ENCODE assay signal across 8 mouse cellular contexts in genomic region chr9:31131205-31131968, GRCm38 (mm10). TPM values are rescaled to one million over a fixed set of nuclear protein-coding genes. Genes with fewer than 3 reads are reported as not detected.
DNase-seq lines count a peak whose midpoint lies in the region; ATAC-seq and TF ChIP-seq lines count a peak whose summit lies in the region.

St14 (minus strand) TSS chr9:31131853.

- WGBS in bone marrow, adult 2 months: under 1% methylated on average over 74 of the region's 74 CpGs
- under 1% methylated on average over 74 of the region's 74 CpGs for WGBS in hindbrain, embryonic 12.5 days
- WGBS in limb, embryonic 14.5 days: under 1% methylated on average over 47 of the region's 74 CpGs
- 1% methylated on average over 74 of the region's 74 CpGs for WGBS in midbrain, embryonic 14.5 days
- 1% methylated on average over 74 of the region's 74 CpGs for WGBS in thymus, adult 2 months

- peak within 1 kb of the TSS; percentile 24; the same call in 1 of the 2 replicates for H3K27ac ChIP-seq in bone marrow, adult 2 months (ENCODE audit: control insufficient read depth, insufficient read depth, low read depth, low read length, poor library complexity)
- no peak within 1 kb of the TSS for H3K27ac ChIP-seq in hindbrain, embryonic 12.5 days
- no peak within 1 kb of the TSS for H3K27ac ChIP-seq in limb, embryonic 14.5 days (replicated peaks; ENCODE audit: low read depth, low read length)
- H3K27ac ChIP-seq in midbrain, embryonic 14.5 days (replicated peaks; ENCODE audit: low read depth, low read length): no peak within 1 kb of the TSS
- no peak within 1 kb of the TSS for H3K27ac ChIP-seq in thymus, adult 2 months (ENCODE audit: control insufficient read depth, insufficient read depth, low read length)

- H3K4me1 ChIP-seq in bone marrow, adult 2 months (ENCODE audit: control insufficient read depth, insufficient read depth, low read length): peaks cover 2% of the 10 kb centered on the region; the same call in 1 of the 2 replicates
- peaks cover 20% of the 10 kb centered on the region for H3K4me1 ChIP-seq in hindbrain, embryonic 12.5 days
- H3K4me1 ChIP-seq in limb, embryonic 14.5 days (ENCODE audit: control insufficient read depth, insufficient read depth, low read length): peaks cover 13% of the 10 kb centered on the region
- peaks cover 13% of the 10 kb centered on the region for H3K4me1 ChIP-seq in midbrain, embryonic 14.5 days (ENCODE audit: control insufficient read depth, insufficient read depth, low read length)
- peaks cover 24% of the 10 kb centered on the region for H3K4me1 ChIP-seq in thymus, adult 2 months (replicated peaks; ENCODE audit: control insufficient read depth, insufficient read depth, low read length)

- H3K27me3 ChIP-seq in hindbrain, embryonic 12.5 days: peaks cover 61% of the 10 kb centered on the region
- peaks cover 46% of the 10 kb centered on the region for H3K27me3 ChIP-seq in limb, embryonic 14.5 days (ENCODE audit: control insufficient read depth, insufficient read depth, low read length)
- peaks cover 45% of the 10 kb centered on the region for H3K27me3 ChIP-seq in midbrain, embryonic 14.5 days (ENCODE audit: control insufficient read depth, insufficient read depth, low read length)
- peaks cover 4% of the 10 kb centered on the region; the same call in 1 of the 2 replicates for H3K27me3 ChIP-seq in thymus, adult 2 months (ENCODE audit: control insufficient read depth, insufficient read depth, low read length)

- no peaks in the 10 kb centered on the region for H3K36me3 ChIP-seq in hindbrain, embryonic 12.5 days
- no peaks in the 10 kb centered on the region for H3K36me3 ChIP-seq in limb, embryonic 14.5 days (ENCODE audit: control insufficient read depth, insufficient read depth, low read length)
- H3K36me3 ChIP-seq in midbrain, embryonic 14.5 days (ENCODE audit: control insufficient read depth, insufficient read depth, low read length): no peaks in the 10 kb centered on the region
- no peaks in the 10 kb centered on the region for H3K36me3 ChIP-seq in thymus, adult 2 months (ENCODE audit: control insufficient read depth, insufficient read depth, low read length)

- ATAC-seq in hindbrain, embryonic 12.5 days (ENCODE audit: low FRiP score): 0 out of 2 replicates have a peak, but pooled peaks have one; percentile 52
- ATAC-seq in limb, embryonic 14.5 days (ENCODE audit: low FRiP score, low read depth): no peak
- no peak for ATAC-seq in midbrain, embryonic 14.5 days (ENCODE audit: low FRiP score, low TSS enrichment)

- peak; percentile 12 for DNase-seq in cerebellum, adult 11 months
- no peak for DNase-seq in cerebellum, adult 8-10 months
- no peak for DNase-seq in limb, embryonic 14.5 days (ENCODE audit: low spot score)
- DNase-seq in midbrain, embryonic 14.5 days: peak; percentile 54
- peak; percentile 63 for DNase-seq in thymus, adult 2 months
- no peak for DNase-seq in layer of hippocampus, adult 9-10 months (ENCODE audit: low spot score)

- H3K9me3 ChIP-seq in hindbrain, embryonic 12.5 days (replicated peaks): no peaks in the 10 kb centered on the region
- no peaks in the 10 kb centered on the region for H3K9me3 ChIP-seq in limb, embryonic 14.5 days (ENCODE audit: control insufficient read depth, low read length)
- H3K9me3 ChIP-seq in midbrain, embryonic 14.5 days (ENCODE audit: control insufficient read depth, low read length): no peaks in the 10 kb centered on the region

- no peak for TF ChIP-seq CTCF in bone marrow, adult 2 months (IDR thresholded peaks at IDR 0.05; ENCODE audit: control insufficient read depth, insufficient read depth, low read length)
- TF ChIP-seq CTCF in thymus, adult 2 months (IDR thresholded peaks at IDR 0.05; ENCODE audit: borderline replicate concordance, control insufficient read depth, extremely low read depth, insufficient read depth, low read length, poor library complexity): no peak

- H3K9ac ChIP-seq in hindbrain, embryonic 12.5 days: peak within 1 kb of the TSS; percentile 53
- H3K9ac ChIP-seq in limb, embryonic 14.5 days (ENCODE audit: low read depth, low read length, severe bottlenecking): peak within 1 kb of the TSS; percentile 58
- H3K9ac ChIP-seq in midbrain, embryonic 14.5 days (replicated peaks; ENCODE audit: low read length): peak within 1 kb of the TSS; percentile 21; the same call in 1 of the 2 replicates

- TF ChIP-seq POLR2A in bone marrow, adult 2 months (IDR thresholded peaks at IDR 0.05; ENCODE audit: borderline replicate concordance, control insufficient read depth, low read depth, low read length): peak; percentile 18; the same call in 1 of the 2 replicates
- no peak for TF ChIP-seq POLR2A in limb, embryonic 14.5 days (IDR thresholded peaks at IDR 0.05; ENCODE audit: borderline replicate concordance, extremely low read depth, insufficient read depth, insufficient read length)
- no peak for TF ChIP-seq POLR2A in thymus, adult 2 months (IDR thresholded peaks at IDR 0.05; ENCODE audit: control insufficient read depth, extremely low read depth, insufficient read depth, low read length, poor library complexity)

- H3K4me2 ChIP-seq in hindbrain, embryonic 12.5 days (replicated peaks): peak within 1 kb of the TSS; percentile 92
- H3K4me2 ChIP-seq in limb, embryonic 14.5 days (replicated peaks; ENCODE audit: low read depth, low read length, severe bottlenecking): peak within 1 kb of the TSS; percentile 93
- H3K4me2 ChIP-seq in midbrain, embryonic 14.5 days (ENCODE audit: low read length): peak within 1 kb of the TSS; percentile 76

- peak within 1 kb of the TSS; percentile 60 for H3K4me3 ChIP-seq in bone marrow, adult 2 months (replicated peaks; ENCODE audit: control insufficient read depth, low read depth, low read length)
- peak within 1 kb of the TSS; percentile 46 for H3K4me3 ChIP-seq in hindbrain, embryonic 12.5 days
- peak within 1 kb of the TSS; percentile 48 for H3K4me3 ChIP-seq in limb, embryonic 14.5 days (replicated peaks; ENCODE audit: low read length)
- peak within 1 kb of the TSS; percentile 39 for H3K4me3 ChIP-seq in midbrain, embryonic 14.5 days (replicated peaks; ENCODE audit: low read depth, low read length)
- H3K4me3 ChIP-seq in thymus, adult 2 months (ENCODE audit: control insufficient read depth, insufficient read depth, low read length): peak within 1 kb of the TSS; percentile 14

RNA-seq across cellular contexts. Expression of gene St14, which starts in this region (rescaled TPM):
- 2.0 and 5.4 TPM in 2 replicates for polyA plus RNA-seq in bone marrow, adult 2 months (2011; ENCODE audit: insufficient read depth, insufficient read length, low replicate concordance, missing spikeins)
- polyA plus RNA-seq in hindbrain, embryonic 12.5 days (2016; fragmentation: Nextera tagmentation; extraction: Ambion mirVana): 3.6 and 7.1 TPM in 2 replicates
- 7.8 and 8.4 TPM in 2 replicates for polyA plus RNA-seq in limb, embryonic 14.5 days (2012; rRNA removed)
- 11.4 and 12.3 TPM in 2 replicates for polyA plus RNA-seq in limb, embryonic 14.5 days (2014; fragmentation: Nextera tagmentation; extraction: Ambion mirVana)
- 0.85 and 1.2 TPM in 2 replicates for polyA plus RNA-seq in midbrain, embryonic 14.5 days (2014; fragmentation: Nextera tagmentation; extraction: Ambion mirVana)
- polyA plus RNA-seq in thymus, adult 2 months (2012; rRNA removed): 13.8 and 15.8 TPM in 2 replicates

Comparison
In these comparisons a context has a peak if more than half of its experiments do, and no peak if none do; other contexts are left out.
1. DNase-seq: peak in cerebellum, adult 11 months (single experiment), midbrain, embryonic 14.5 days (single experiment) and thymus, adult 2 months (single experiment); none in cerebellum, adult 8-10 months (single experiment), limb, embryonic 14.5 days (single experiment) and layer of hippocampus, adult 9-10 months (single experiment).
2. Peak in every context shown above with its lines, with median percentiles within 50 percentile points of each other: H3K4me3 ChIP-seq, H3K4me2 ChIP-seq and H3K9ac ChIP-seq.